Mouse (Mus musculus) brain, embryonic 14.5 days (tissue): Measurements from ENCODE around the gene Dand5. TPM values are rescaled to one million over a fixed set of nuclear protein-coding genes. Genes with fewer than 3 reads are reported as not detected.

Experiments used
- DNase-seq: peaks from one replicate; pipeline ENCODE4 v3.0.0-alpha.2; 2011; ENCODE audit warnings: low read depth
- CTCF ChIP-seq: fragments of 200-500 bp; IDR thresholded peaks from 2 replicates; pipeline ENCODE4 v1.5.1; 2012; ENCODE audit warnings: inconsistent platforms, mild to moderate bottlenecking, moderate library complexity, borderline replicate concordance; ENCODE audit not compliant: insufficient read depth, insufficient read length; ENCODE audit errors: extremely low read depth
- POLR2A ChIP-seq: fragments of 200-500 bp; IDR thresholded peaks from 2 replicates; pipeline ENCODE4 v1.6.1; 2012; ENCODE audit warnings: mild to moderate bottlenecking, inconsistent platforms, borderline replicate concordance; ENCODE audit not compliant: poor library complexity, insufficient read depth, insufficient read length, severe bottlenecking; ENCODE audit errors: extremely low read depth
- polyA plus RNA-seq: library from polyadenylated mRNA; depleted of rRNA; stranded (reverse); fragments of >200 nt; gene quantifications from 2 replicates; pipeline ENCODE4 v1.2.3, GENCODE M21; 2012; rRNA removed

The Dand5 gene
- polyA plus RNA-seq, 1 experiment: 8.9 TPM

- TF ChIP-seq POLR2A (no peak), CTCF (no peak)
- no peak for DNase-seq
Measured at GRCm38 (mm10) chr8:84771000-84771687, 51.5 kb downstream of the Dand5 start.

- DNase-seq: no peak
- TF ChIP-seq CTCF: no peak
- TF ChIP-seq POLR2A: no peak
Measured at GRCm38 (mm10) chr8:84770100-84770953, 52.3 kb downstream of the Dand5 start.

GRCm38 (mm10) chr8:84769324-84769723 is 53.3 kb downstream of the Dand5 start:
- DNase-seq: no peak
- TF ChIP-seq POLR2A (no peak), CTCF (no peak)

GRCm38 (mm10) chr8:84768343-84769095 is 54.1 kb downstream of the Dand5 start:
- TF ChIP-seq CTCF (no peak), POLR2A (no peak)
- DNase-seq: no peak

GRCm38 (mm10) chr8:84767221-84767620 is 55.4 kb downstream of the Dand5 start:
- DNase-seq: no peak
- no peak for TF ChIP-seq POLR2A
- TF ChIP-seq CTCF: no peak

GRCm38 (mm10) chr8:84766422-84766821 is 56.2 kb downstream of the Dand5 start:
- TF ChIP-seq POLR2A (no peak), CTCF (no peak)
- no peak for DNase-seq

- DNase-seq: no peak
Measured at GRCm38 (mm10) chr8:84765629-84766028, 57.0 kb downstream of the Dand5 start.

More at GRCm38 (mm10) chr8:84765629-84766028, 57.0 kb downstream of the Dand5 start:
- no peak for TF ChIP-seq CTCF
- TF ChIP-seq POLR2A: no peak

Other genes with a start within 250 kb of the Dand5 start
- 7.3 and 11.0 TPM in 2 replicates for gene Ier2, start 160.0 kb downstream of the Dand5 start, polyA plus RNA-seq
- 113 and 120 TPM in 2 replicates for gene Trmt1, start 136.5 kb downstream of the Dand5 start, polyA plus RNA-seq
- gene Nacc1, start 135.0 kb downstream of the Dand5 start, polyA plus RNA-seq: 81.8 and 87.0 TPM in 2 replicates
- gene Lyl1, start 121.4 kb downstream of the Dand5 start, polyA plus RNA-seq: 3.4 and 4.7 TPM in 2 replicates
- gene G430095P16Rik, start 99.8 kb downstream of the Dand5 start, polyA plus RNA-seq: 0.92 and 1.5 TPM in 2 replicates
- 34.0 and 46.8 TPM in 2 replicates for gene Nfix, start 22.5 kb downstream of the Dand5 start, polyA plus RNA-seq
- 30.1 and 39.2 TPM in 2 replicates for gene Gadd45gip1, start 8.7 kb upstream of the Dand5 start, polyA plus RNA-seq
- 63.7 and 66.0 TPM in 2 replicates for gene Rad23a, start 17.8 kb upstream of the Dand5 start, polyA plus RNA-seq
- gene Calr, start 24.1 kb upstream of the Dand5 start, polyA plus RNA-seq: 374 and 466 TPM in 2 replicates
- gene Farsa, start 34.2 kb upstream of the Dand5 start, polyA plus RNA-seq: 109 and 153 TPM in 2 replicates
- gene Syce2, start 49.3 kb upstream of the Dand5 start, polyA plus RNA-seq: 15.1 and 24.2 TPM in 2 replicates
- 41.9 and 55.4 TPM in 2 replicates for gene Gcdh, start 71.1 kb upstream of the Dand5 start, polyA plus RNA-seq
- gene Klf1, start 79.1 kb upstream of the Dand5 start, polyA plus RNA-seq: 0.66 and 0.77 TPM in 2 replicates
- gene Dnase2a, start 85.7 kb upstream of the Dand5 start, polyA plus RNA-seq: 5.1 and 6.8 TPM in 2 replicates
- gene Mast1, start 114.5 kb upstream of the Dand5 start, polyA plus RNA-seq: 133 and 166 TPM in 2 replicates
- 7.2 and 7.6 TPM in 2 replicates for gene Rtbdn, start 124.2 kb upstream of the Dand5 start, polyA plus RNA-seq
- not detected in 2 replicates for gene Gm49661, start 146.6 kb upstream of the Dand5 start, polyA plus RNA-seq
- 756 and 915 TPM in 2 replicates for gene Prdx2, start 146.8 kb upstream of the Dand5 start, polyA plus RNA-seq
- 41.8 and 51.3 TPM in 2 replicates for gene Rnaseh2a, start 146.9 kb upstream of the Dand5 start, polyA plus RNA-seq
- 6.7 and 7.1 TPM in 2 replicates for gene Junb, start 155.9 kb upstream of the Dand5 start, polyA plus RNA-seq
- 21.2 and 27.2 TPM in 2 replicates for gene Hook2, start 167.8 kb upstream of the Dand5 start, polyA plus RNA-seq
- 0.05 and 0.06 TPM in 2 replicates for gene Best2, start 191.7 kb upstream of the Dand5 start, polyA plus RNA-seq
- gene Asna1, start 202.5 kb upstream of the Dand5 start, polyA plus RNA-seq: 224 and 279 TPM in 2 replicates
- 191 and 216 TPM in 2 replicates for gene Trir, start 204.0 kb upstream of the Dand5 start, polyA plus RNA-seq
- 129 and 140 TPM in 2 replicates for gene Tnpo2, start 214.1 kb upstream of the Dand5 start, polyA plus RNA-seq
- 102 and 128 TPM in 2 replicates for gene Fbxw9, start 237.2 kb upstream of the Dand5 start, polyA plus RNA-seq
- 0.64 TPM in 1 of 2 replicates, not detected in the other for gene Gm5741, start 245.2 kb upstream of the Dand5 start, polyA plus RNA-seq
- gene Dhps, start 248.9 kb upstream of the Dand5 start, polyA plus RNA-seq: 74.8 and 77.0 TPM in 2 replicates